Mouse (Mus musculus) liver, embryonic 15.5 days (tissue): ENCODE results near the gene Cd300lb. TPM values are rescaled to one million over a fixed set of nuclear protein-coding genes. Genes with fewer than 3 reads are reported as not detected.

Experiments
- ATAC-seq: fragments of 200-750 bp; cut with Nextera tagmentation; 2 replicates; pipeline ENCODE4 v1.8.0; 2017; ENCODE audit warnings: moderate number of reproducible peaks, mild to moderate bottlenecking, moderate library complexity; ENCODE audit not compliant: insufficient read depth
- H3K27ac ChIP-seq: fragments of 300-500 bp; sonication (generic); replicated peaks from 2 replicates; pipeline ENCODE4 v1.5.1; 2015; ENCODE audit warnings: mild to moderate bottlenecking, inconsistent platforms
- H3K27me3 ChIP-seq: fragments of 300-500 bp; sonication (generic); 2 replicates; pipeline ENCODE4 v1.6.1; 2015; ENCODE audit warnings: mild to moderate bottlenecking, inconsistent platforms
- H3K36me3 ChIP-seq: fragments of 300-500 bp; sonication (generic); replicated peaks from 2 replicates; pipeline ENCODE4 v1.6.1; 2015; ENCODE audit warnings: moderate library complexity, mild to moderate bottlenecking, inconsistent platforms
- H3K4me1 ChIP-seq: fragments of 300-500 bp; sonication (generic); replicated peaks from 2 replicates; pipeline ENCODE4 v1.6.1; 2015; ENCODE audit warnings: inconsistent platforms
- H3K4me2 ChIP-seq: fragments of 300-500 bp; sonication (generic); 2 replicates; pipeline ENCODE4 v1.6.1; 2015; ENCODE audit warnings: moderate library complexity, mild to moderate bottlenecking, inconsistent platforms
- H3K4me3 ChIP-seq: fragments of 300-500 bp; sonication (generic); replicated peaks from 2 replicates; pipeline ENCODE4 v1.5.1; 2015; ENCODE audit warnings: mild to moderate bottlenecking, inconsistent platforms
- H3K9ac ChIP-seq: fragments of 300-500 bp; sonication (generic); 2 replicates; pipeline ENCODE4 v1.6.1; 2015; ENCODE audit warnings: moderate library complexity, mild to moderate bottlenecking, inconsistent platforms
- H3K9me3 ChIP-seq: fragments of 300-500 bp; sonication (generic); replicated peaks from 2 replicates; pipeline ENCODE4 v1.6.1; 2016; ENCODE audit warnings: inconsistent platforms
- WGBS: fragments of 180-500 bp; shearing (Covaris S2); methylation state at CpG from one replicate; pipeline ENCODE4 v1.1.7; 2015; ENCODE audit warnings: mixed read lengths; ENCODE audit not compliant: insufficient replicate concordance; 5-methylcytosine and 5-hydroxymethylcytosine counted together
- polyA plus RNA-seq: library from polyadenylated mRNA; unstranded; fragments of >200 nt; fragmentation: Nextera tagmentation; extraction: Ambion mirVana; gene quantifications from 2 replicates; pipeline ENCODE4 v1.2.1, GENCODE M21; 2015

Gene Cd300lb
- polyA plus RNA-seq, 1 experiment from 2014 or later = 1.3 TPM

DNA sequence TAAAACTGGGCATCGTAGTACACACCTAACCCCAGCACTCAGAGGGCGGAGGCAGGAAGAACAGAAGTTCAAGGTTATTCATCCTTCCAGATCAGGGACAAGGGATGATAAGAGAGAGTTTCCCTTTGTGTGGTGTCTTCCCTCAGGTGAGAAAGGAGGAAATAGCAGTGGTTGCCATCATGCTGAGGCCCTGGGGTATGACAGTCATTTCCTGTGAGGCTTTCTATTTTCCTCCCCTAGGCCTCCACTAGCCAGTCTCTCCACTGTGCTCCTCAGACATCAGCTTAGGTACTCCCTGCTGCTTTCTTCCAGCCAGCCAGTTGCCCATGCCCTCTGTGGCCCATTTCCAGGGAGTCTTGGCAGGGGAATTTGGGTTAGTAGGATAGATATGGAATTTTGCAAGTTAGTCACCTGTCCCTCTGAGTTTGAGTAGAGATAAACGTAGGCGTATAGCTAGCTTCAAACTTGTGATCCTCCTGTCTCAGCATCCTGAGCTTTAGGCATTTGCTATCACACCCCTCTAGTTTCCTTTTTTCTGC is 50.9 kb downstream of the Cd300lb start:
- H3K9me3 ChIP-seq = no peaks in the 10 kb centered on the region
- H3K36me3 ChIP-seq = no peaks in the 10 kb centered on the region
- no peak overlapping the region for H3K27ac ChIP-seq
- no peak overlapping the region for H3K4me2 ChIP-seq
- 67% methylated on average over 4 of the region's 4 CpGs for WGBS
- no peak for ATAC-seq
- no peak overlapping the region for H3K4me3 ChIP-seq
- peaks cover 17% of the 10 kb centered on the region; the same call in 1 of the 2 replicates for H3K4me1 ChIP-seq
- H3K9ac ChIP-seq = no peak overlapping the region
- H3K27me3 ChIP-seq = no peaks in the 10 kb centered on the region

DNA sequence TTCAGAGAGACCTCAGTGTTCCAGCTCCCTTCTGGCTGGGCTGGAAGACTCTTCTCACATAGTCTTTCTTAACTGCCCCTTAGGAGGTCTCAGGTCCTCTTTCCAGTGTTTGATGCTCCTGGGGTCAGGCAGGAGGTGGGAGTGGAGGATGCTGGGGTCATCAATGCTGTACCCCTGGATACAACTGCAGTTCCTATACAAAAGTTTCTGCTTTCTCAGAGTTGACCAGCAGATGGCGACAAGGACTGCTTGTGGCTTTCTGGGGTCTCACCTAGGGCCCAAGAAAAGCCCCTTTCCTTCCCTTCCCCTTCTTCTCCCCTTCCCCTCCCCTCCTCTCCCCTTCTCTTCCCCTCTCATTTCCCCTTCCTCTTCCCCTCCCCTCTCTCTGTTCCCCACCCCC is 53.6 kb downstream of the Cd300lb start:
- no peak for ATAC-seq
- WGBS = 0% methylated on average over 1 of the region's 1 CpGs
- no peaks in the 10 kb centered on the region for H3K9me3 ChIP-seq
- no peaks in the 10 kb centered on the region for H3K36me3 ChIP-seq
- peaks cover 31% of the 10 kb centered on the region for H3K4me1 ChIP-seq
- no peaks in the 10 kb centered on the region for H3K27me3 ChIP-seq
- no peak overlapping the region for H3K4me2 ChIP-seq
- H3K4me3 ChIP-seq = no peak overlapping the region
- no peak overlapping the region for H3K9ac ChIP-seq
- no peak overlapping the region for H3K27ac ChIP-seq

DNA sequence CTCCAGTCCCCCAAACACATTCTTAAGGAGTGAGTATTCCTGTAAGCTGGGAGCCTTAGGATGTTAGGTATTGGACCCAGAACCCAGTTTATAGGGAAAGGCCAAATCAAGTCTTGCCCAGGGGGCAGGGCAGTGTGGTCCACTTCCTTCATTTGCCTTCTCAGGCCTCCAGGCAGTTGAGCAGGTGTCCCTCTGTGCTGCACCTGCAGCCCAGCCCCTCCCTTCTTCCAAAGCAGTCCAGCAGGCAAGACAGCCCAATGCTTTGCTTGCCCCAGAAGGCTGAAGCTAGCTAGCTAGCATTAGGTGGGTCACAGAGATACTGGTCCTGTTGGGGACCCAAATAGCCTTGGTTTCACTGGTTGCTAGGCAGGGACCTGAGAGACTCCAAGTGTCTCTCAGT is 54.0 kb downstream of the Cd300lb start:
- no peak for ATAC-seq
- H3K27ac ChIP-seq = no peak overlapping the region
- H3K9ac ChIP-seq = no peak overlapping the region

DNA sequence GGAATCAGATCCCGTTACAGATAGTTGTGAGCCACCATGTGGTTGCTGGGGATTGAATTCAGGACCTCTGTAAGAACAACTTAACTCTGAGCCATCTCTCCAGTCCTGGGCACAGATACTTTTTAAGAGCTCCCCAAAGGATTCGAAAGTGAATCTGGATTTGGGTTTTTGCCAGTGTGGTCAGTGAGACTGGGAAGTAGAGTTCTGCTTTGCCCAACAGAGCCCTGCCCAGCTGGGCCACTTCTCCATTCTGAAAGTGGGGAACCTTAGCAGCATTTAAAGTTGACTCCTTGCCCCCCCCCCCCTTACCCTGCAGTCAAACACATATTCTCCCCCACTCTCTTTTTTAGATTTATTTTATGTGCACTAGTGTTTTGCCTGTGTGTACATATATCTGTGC is 54.5 kb downstream of the Cd300lb start:
- no peak overlapping the region for H3K4me3 ChIP-seq

More for the DNA sequence above, 54.0 kb downstream of the Cd300lb start:
- peaks cover 32% of the 10 kb centered on the region for H3K4me1 ChIP-seq
- no peak overlapping the region for H3K4me3 ChIP-seq
- H3K27me3 ChIP-seq = no peaks in the 10 kb centered on the region
- no peaks in the 10 kb centered on the region for H3K36me3 ChIP-seq
- H3K4me2 ChIP-seq = no peak overlapping the region
- no peaks in the 10 kb centered on the region for H3K9me3 ChIP-seq

DNA sequence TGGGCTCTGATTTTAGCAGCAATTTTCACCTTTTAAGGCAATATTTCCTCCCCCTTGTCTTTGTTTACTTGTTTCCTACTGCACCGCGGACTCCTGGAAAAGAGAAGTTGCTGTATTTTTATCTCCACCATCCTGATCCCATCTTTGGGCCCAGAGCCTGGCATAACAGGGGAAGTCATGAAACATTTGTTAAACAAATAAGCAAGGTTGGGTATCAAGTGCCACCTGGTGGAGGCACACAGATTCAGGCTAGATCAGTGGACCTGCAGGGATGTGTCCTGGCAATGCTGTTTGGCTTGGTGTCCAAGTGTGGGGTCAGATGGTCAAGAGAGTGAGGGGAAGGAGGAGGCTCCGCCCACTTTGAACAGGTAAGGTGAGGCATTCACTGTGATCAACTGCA is 57.0 kb downstream of the Cd300lb start:
- no peak overlapping the region for H3K27ac ChIP-seq
- no peaks in the 10 kb centered on the region for H3K27me3 ChIP-seq
- H3K4me3 ChIP-seq = no peak overlapping the region
- 8% methylated on average over 3 of the region's 3 CpGs for WGBS
- no peaks in the 10 kb centered on the region for H3K9me3 ChIP-seq
- H3K4me2 ChIP-seq = no peak overlapping the region
- H3K9ac ChIP-seq = no peak overlapping the region
- no peak for ATAC-seq
- peaks cover 40% of the 10 kb centered on the region for H3K4me1 ChIP-seq
- H3K36me3 ChIP-seq = no peaks in the 10 kb centered on the region

More for the DNA sequence above, 54.5 kb downstream of the Cd300lb start:
- Histone ChIP-seq H3K27ac (0 out of 2 replicates have a peak overlapping the region, but pooled peaks have one; percentile 3), H3K4me2 (no peak overlapping the region), H3K9me3 (no peaks in the 10 kb centered on the region), H3K36me3 (no peaks in the 10 kb centered on the region), H3K4me1 (peaks cover 32% of the 10 kb centered on the region), H3K9ac (no peak overlapping the region), H3K27me3 (no peaks in the 10 kb centered on the region)
- 37% methylated on average over 2 of the region's 2 CpGs for WGBS
- ATAC-seq = no peak

DNA sequence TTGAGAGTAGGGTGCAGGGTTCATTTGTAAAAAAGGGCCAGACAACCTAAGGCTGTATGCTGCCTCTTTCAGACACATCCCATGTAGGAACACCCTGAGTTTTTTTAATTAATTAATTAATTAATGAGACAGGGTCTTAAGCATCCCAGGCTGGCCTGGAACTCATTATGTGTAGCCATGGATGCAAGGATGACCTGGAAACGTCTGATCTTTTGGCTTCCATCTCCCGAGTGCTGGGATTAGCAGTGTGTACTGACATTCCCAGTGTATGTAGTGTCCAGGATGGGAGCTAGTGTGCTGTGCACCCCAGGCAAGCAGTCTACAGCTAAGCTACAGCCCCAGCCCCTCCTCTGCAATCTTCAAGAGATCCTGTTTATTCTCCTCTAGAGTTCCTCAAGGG is 57.6 kb downstream of the Cd300lb start:
- H3K36me3 ChIP-seq = no peaks in the 10 kb centered on the region
- no peaks in the 10 kb centered on the region for H3K27me3 ChIP-seq
- H3K4me3 ChIP-seq = no peak overlapping the region
- H3K9me3 ChIP-seq = no peaks in the 10 kb centered on the region
- no peak overlapping the region for H3K27ac ChIP-seq
- peaks cover 40% of the 10 kb centered on the region for H3K4me1 ChIP-seq
- H3K9ac ChIP-seq = no peak overlapping the region
- H3K4me2 ChIP-seq = no peak overlapping the region
- 43% methylated on average over 2 of the region's 2 CpGs for WGBS
- ATAC-seq = no peak

DNA sequence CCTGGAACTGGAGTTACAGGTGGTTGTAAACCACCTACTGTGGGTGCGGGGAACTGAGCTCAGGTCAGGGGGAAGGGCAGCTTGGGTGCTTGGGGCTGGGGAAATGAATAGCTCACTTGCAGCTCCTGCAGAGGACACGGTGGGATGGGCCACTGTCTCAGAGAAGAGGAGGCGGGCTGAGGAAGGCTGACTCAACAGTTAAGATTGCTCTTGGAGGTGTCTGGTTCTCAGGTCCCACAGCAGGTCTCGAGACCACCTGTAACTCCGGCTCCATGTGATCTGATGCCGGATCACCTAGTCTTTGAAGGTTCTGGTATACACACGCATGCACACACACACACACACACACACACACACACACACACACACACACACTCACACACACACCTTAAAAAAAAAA is 58.0 kb downstream of the Cd300lb start:
- WGBS = 55% methylated on average over 7 of the region's 7 CpGs
- Histone ChIP-seq H3K36me3 (no peaks in the 10 kb centered on the region), H3K27me3 (no peaks in the 10 kb centered on the region), H3K27ac (no peak overlapping the region), H3K4me2 (no peak overlapping the region), H3K4me1 (peaks cover 40% of the 10 kb centered on the region), H3K9me3 (no peaks in the 10 kb centered on the region), H3K4me3 (no peak overlapping the region), H3K9ac (no peak overlapping the region)
- ATAC-seq = no peak

DNA sequence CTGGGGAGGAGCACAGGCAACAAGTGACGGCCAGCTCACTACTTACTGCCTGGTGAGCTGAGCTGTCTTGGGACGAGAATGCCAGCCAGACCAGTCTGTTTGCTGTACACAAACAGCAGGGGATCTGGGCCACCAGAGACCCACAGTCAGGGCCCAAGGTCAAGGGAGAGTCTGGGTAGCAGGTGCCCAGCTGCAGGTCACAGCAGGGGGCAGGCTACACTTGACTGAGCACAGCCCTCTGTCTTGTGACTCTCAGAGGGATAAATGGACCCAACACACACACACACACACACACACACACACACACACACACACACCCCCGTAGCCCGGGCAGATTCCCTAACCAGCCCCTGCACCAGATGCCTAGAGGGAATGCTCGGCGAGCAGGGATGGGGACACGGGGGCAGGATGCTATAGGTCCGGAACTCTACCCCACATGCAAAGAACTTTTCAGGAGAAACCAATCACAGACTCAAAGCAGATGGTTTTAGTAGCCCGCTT is 58.8 kb downstream of the Cd300lb start:
- Histone ChIP-seq H3K9ac (no peak overlapping the region), H3K27me3 (no peaks in the 10 kb centered on the region), H3K4me2 (no peak overlapping the region), H3K27ac (no peak overlapping the region), H3K4me1 (peaks cover 40% of the 10 kb centered on the region), H3K36me3 (0 out of 2 replicates have a peak, but pooled peaks cover 2% of the 10 kb centered on the region), H3K9me3 (no peaks in the 10 kb centered on the region), H3K4me3 (no peak overlapping the region)
- no peak for ATAC-seq
- WGBS = 42% methylated on average over 9 of the region's 9 CpGs

DNA sequence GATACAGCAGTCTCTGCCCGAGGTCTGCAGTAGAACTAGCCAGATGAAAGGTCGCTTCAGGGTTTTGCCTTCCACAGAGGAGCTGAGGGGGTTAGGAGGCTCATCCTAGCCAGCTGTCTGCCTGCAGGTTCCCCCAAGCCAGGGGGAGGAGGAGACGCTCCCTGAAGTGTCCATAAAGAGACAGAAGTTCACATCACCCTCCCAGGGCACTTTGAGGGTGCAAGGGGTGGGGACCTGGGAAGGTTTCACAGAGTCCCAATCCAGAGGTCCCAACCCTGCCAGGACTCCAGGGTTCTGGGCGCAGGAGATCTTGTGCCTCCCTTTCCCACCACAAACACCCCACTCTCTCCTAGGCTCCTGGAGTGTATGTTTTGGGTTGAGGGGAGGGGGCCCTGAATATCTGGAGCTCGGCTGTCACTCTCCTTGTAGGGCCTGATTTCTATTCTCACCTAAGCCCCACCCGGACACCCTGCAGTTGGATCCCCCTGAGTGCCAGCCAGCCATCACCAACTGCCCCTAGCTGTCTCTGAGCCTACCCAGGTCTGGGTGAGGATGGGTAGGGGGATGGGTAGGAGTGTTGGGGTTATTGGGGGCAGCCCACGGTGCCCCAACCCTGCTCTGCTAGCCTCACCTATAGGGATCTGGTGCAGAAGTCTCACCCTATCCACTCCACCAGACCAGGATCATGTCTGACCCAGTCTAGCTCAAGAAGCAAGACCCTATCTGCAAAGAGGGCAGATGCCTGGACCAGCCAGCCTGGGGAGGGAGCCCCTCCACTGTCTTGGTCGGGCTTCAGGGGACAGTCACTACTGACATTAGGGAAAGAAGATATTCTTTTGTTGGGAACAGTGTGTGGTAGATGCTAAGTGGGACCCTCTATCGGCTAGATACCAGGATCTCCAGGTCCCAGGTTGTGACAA is 59.7 kb downstream of the Cd300lb start:
- no peaks in the 10 kb centered on the region for H3K27me3 ChIP-seq
- H3K9ac ChIP-seq = no peak overlapping the region
- WGBS = 58% methylated on average over 9 of the region's 9 CpGs
- H3K27ac ChIP-seq = no peak overlapping the region
- no peak for ATAC-seq
- H3K9me3 ChIP-seq = no peaks in the 10 kb centered on the region
- no peak overlapping the region for H3K4me3 ChIP-seq
- peaks cover 40% of the 10 kb centered on the region for H3K4me1 ChIP-seq
- H3K36me3 ChIP-seq = 0 out of 2 replicates have a peak, but pooled peaks cover 4% of the 10 kb centered on the region
- H3K4me2 ChIP-seq = no peak overlapping the region

DNA sequence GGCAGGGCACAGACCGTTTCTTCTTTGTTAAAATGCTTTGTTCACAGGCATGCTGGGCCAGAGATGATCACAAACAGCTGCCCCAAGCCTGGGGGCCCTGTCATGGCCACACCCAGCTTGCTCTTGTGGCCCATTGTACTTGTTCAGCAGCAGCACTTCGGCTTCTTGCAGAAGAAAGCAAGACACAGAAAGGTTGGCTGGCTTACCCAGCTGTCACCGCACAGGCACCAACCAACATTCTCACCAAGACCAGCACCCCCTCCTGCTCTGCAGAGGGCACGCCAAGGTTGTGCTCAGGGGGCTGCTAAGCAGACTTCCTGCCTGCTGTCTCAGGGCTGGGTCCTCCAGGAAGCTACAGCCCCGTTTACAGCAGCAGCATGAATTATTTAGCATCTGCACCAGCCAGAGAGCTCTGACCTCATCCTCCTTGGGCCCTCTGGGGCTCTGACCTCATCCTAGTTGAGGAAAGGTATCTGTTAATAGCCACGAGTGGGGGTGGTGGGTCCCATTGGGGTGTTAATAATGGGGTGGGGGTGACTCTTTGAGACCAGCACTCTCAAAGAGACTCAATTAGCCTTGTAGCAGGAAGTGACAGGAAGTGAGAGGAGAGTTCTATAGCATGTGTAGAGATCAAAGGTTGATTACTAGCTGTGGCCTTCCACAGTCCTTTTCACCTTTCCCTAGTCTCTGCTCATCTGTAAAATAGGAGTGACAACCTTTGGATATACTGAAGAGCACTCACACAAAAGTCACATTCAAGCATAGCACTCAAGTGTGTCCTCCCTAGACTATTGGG is 61.0 kb downstream of the Cd300lb start:
- Histone ChIP-seq H3K27me3 (no peaks in the 10 kb centered on the region), H3K4me2 (no peak overlapping the region), H3K9ac (no peak overlapping the region), H3K9me3 (no peaks in the 10 kb centered on the region), H3K27ac (no peak overlapping the region), H3K4me1 (peaks cover 45% of the 10 kb centered on the region), H3K4me3 (no peak overlapping the region), H3K36me3 (0 out of 2 replicates have a peak, but pooled peaks cover 4% of the 10 kb centered on the region)
- 22% methylated on average over 6 of the region's 6 CpGs for WGBS
- ATAC-seq = no peak
